Mouse (Mus musculus) brain, adult 10 weeks (tissue): ENCODE results near the gene Olfr961. TPM values are rescaled to one million over a fixed set of nuclear protein-coding genes. Genes with fewer than 3 reads are reported as not detected.

Source experiments
- polyA plus RNA-seq: library from polyadenylated mRNA; stranded (reverse); fragments of 350-450 nt; fragmentation: Illumina TruSeq; extraction: RNeasy Lipid Tissue Mini Kit (QIAGEN cat#74804); gene quantifications from one replicate; pipeline ENCODE4 v1.2.3, GENCODE M21; 2015; ENCODE audit warnings: low read depth, low replicate concordance

The Olfr961 gene
- not detected for polyA plus RNA-seq

DNA sequence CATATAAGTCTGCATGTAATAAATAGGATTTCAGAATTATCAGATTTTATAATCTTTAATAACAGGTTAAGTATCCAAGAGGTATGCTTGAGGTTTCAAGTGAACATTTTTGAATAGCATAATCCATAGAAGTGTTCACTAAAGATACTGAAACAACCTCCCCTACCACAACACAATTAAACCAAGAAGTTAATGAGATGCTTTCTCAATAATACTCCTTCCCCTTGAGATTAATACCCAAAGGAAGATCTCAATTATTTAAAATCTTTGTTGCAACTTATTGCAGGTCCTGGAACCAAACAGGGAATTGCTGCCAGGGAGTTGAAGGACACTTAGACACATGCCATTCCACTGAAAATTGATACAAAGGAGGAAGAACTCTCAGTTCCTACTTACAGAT, at the start of gene Olfr961:
Olfr961 (plus strand) TSS at position 301 of the 400 bp plus-strand sequence.

DNA sequence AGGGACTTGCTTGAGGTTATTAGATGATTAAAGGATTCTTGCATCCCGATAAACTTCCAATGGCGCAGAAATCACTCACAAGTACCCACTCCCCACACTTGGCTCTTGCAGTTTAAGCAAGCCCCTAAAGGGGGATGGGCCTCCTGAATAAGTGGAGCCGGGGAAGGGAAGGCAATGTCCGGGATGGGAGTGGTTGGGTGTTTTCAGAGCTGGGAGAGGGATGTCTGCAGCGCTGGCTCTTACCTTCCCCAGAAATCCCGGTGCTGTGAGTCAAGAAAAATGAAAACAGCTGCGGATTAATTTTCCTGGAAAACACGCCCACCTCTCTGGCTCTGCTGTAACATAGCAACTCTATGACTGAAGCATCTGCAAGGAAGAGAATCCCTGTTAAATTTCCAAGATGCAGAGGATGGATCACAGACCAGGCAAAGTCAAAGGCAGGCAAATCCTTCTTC, 40.9 kb upstream of the Olfr961 start, which contains the start of gene AW551984:
AW551984 (minus strand) TSS at position 405 of the 455 bp plus-strand sequence.

DNA sequence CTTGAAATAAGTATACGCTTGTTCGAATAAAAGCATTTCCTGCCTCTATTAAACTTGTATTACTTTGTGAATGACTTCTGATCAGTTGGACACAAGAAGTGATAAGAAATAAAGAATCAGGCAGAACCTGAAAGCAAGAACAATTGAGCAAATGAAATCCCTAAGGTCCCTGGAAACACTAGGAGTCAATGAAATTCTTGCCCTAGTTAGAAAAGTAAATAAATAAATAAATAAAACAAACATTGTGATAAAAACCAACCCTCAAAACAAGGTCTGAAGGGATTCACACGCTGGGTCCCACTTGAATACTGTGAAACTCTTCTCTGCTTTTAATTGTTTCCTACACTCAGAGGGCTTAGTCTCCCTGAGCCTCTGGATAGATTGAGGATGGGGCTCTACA, 34.5 kb upstream of the Olfr961 start, which contains the start of gene Olfr148:
Olfr148 (plus strand) TSS at position 301 of the 400 bp plus-strand sequence.

DNA sequence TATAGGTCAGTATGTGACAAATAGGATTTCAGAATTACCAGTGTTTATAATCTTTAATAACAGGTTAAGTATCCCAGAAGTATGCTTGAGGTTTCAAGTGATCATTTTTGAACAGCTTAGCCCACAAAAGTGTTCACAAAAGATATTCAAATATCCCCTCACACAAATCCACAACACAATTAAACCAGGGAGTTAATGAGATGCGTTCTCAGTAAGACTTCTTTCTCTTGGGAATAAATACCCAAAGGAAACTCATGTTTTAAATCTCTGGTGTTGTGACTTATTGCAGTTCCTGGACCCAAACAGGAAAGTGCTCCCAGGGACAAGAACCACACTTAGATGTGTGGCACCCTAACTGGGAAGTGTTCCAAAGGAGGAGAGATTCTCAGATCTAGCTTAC, 23.8 kb upstream of the Olfr961 start, which contains the start of gene Olfr960:
Olfr960 (plus strand) TSS at position 301 of the 400 bp plus-strand sequence.

DNA sequence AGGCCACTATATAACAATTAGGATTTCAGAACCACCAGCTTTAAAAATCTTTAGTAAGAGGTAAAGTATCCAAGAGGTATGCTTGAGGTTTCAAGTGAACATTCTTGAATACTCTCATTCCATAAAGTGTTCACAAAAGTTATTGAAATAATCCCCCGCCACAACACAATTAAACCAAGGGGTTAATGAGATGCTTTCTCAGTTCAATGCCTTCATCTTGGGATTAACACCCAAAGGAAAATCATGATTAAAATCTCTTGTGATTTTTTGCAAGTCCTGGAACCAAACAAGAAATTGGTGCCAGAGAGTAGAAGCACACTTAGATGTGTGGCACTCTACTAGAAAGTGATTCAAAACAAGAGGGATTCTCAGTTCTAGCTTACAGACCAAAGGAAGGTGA, 22.0 kb downstream of the Olfr961 start, which contains the start of gene Olfr963:
Olfr963 (plus strand) TSS at position 301 of the 400 bp plus-strand sequence.

Other genes starting within 250 kb of the Olfr961 start
- not detected for gene Olfr952, start 217.9 kb upstream of the Olfr961 start, polyA plus RNA-seq
- gene Olfr954, start 188.4 kb upstream of the Olfr961 start, polyA plus RNA-seq = not detected
- gene Olfr955, start 173.1 kb upstream of the Olfr961 start, polyA plus RNA-seq = not detected
- not detected for gene Olfr44, start 151.1 kb upstream of the Olfr961 start, polyA plus RNA-seq
- gene Olfr957, start 129.3 kb upstream of the Olfr961 start, polyA plus RNA-seq = not detected
- gene Olfr958, start 91.0 kb upstream of the Olfr961 start, polyA plus RNA-seq = not detected
- not detected for gene Olfr959, start 69.5 kb upstream of the Olfr961 start, polyA plus RNA-seq
- 10.0 TPM for gene AW551984, start 40.7 kb upstream of the Olfr961 start, polyA plus RNA-seq
- gene Olfr148, start 34.4 kb upstream of the Olfr961 start, polyA plus RNA-seq = not detected
- gene Olfr960, start 23.7 kb upstream of the Olfr961 start, polyA plus RNA-seq = not detected
- gene Olfr963, start 22.1 kb downstream of the Olfr961 start, polyA plus RNA-seq = not detected
- not detected for gene Olfr149, start 62.0 kb downstream of the Olfr961 start, polyA plus RNA-seq
- gene Olfr965, start 66.3 kb downstream of the Olfr961 start, polyA plus RNA-seq = not detected
- not detected for gene Olfr150, start 85.9 kb downstream of the Olfr961 start, polyA plus RNA-seq
- not detected for gene Olfr967, start 101.2 kb downstream of the Olfr961 start, polyA plus RNA-seq
- not detected for gene Olfr968, start 138.2 kb downstream of the Olfr961 start, polyA plus RNA-seq
- gene Olfr969, start 145.9 kb downstream of the Olfr961 start, polyA plus RNA-seq = not detected
- not detected for gene Olfr970, start 163.8 kb downstream of the Olfr961 start, polyA plus RNA-seq
- gene Olfr971, start 191.8 kb downstream of the Olfr961 start, polyA plus RNA-seq = not detected
- not detected for gene Olfr972, start 221.3 kb downstream of the Olfr961 start, polyA plus RNA-seq